8 mouse cellular contexts compared by ENCODE assay signal in genomic region chr11:93955256-93956150, GRCm38 (mm10). TPM values are rescaled to one million over a fixed set of nuclear protein-coding genes. Genes with fewer than 3 reads are reported as not detected.
A peak's percentile ranks its signal among the peaks of the same experiment; 100 is the strongest.
DNase-seq lines count a peak whose midpoint lies in the region; ATAC-seq lines count a peak whose summit lies in the region.

No protein-coding gene starts in this region.

- peaks cover 55% of the 10 kb centered on the region for H3K4me1 ChIP-seq in megakaryocyte, embryonic 14.5 days

- H3K27me3 ChIP-seq in megakaryocyte, embryonic 14.5 days (replicated peaks), result no peaks in the 10 kb centered on the region

- peak; percentile 97 to 98 for DNase-seq in adrenal gland, adult (ENCODE audit: inconsistent age in 2 of 2, low spot score in 1 of 2)
- DNase-seq in embryo, embryonic 10 days (ENCODE audit: low spot score), result peak; percentile 97
- DNase-seq in gastrocnemius, postnatal 10 days, result peak; percentile 91
- DNase-seq in left cerebral cortex, adult 9 months (ENCODE audit: low spot score in 2 of 2), result peak; percentile 66 to 86
- DNase-seq in right cerebral cortex, postnatal 10 days (ENCODE audit: low spot score in 2 of 2), result peak; percentile 95
- peak; percentile 96 for DNase-seq in urinary bladder, postnatal 14 days (ENCODE audit: low spot score)

- H3K9me3 ChIP-seq in megakaryocyte, embryonic 14.5 days, result no peaks in the 10 kb centered on the region

- peak overlapping the region; percentile 94 for H3K4me3 ChIP-seq in megakaryocyte, embryonic 14.5 days (replicated peaks)

- H3K36me3 ChIP-seq in megakaryocyte, embryonic 14.5 days (replicated peaks; ENCODE audit: low read length), result peaks cover 69% of the 10 kb centered on the region

- peak; percentile 96 for ATAC-seq in inflammation-experienced regulatory T-cells, adult 6 months

RNA-seq across cellular contexts. Expression of gene Nme2, which starts 0.6 kb away (rescaled TPM):
- 100 to 1,000 TPM; 511 to 591 TPM for total RNA-seq in gastrocnemius, postnatal 10 days (2021)
- polyA plus RNA-seq in inflammation-experienced regulatory T-cells, adult 6 months (2017; shearing (Covaris generic)), result 100 to 1,000 TPM; 104 to 381 (median 133) TPM
- 60.3 and 115 TPM in 2 replicates for polyA plus RNA-seq in megakaryocyte, embryonic 14.5 days (2012; ENCODE audit: insufficient read depth, low replicate concordance)

RNA-seq across cellular contexts. Expression of gene Gm20390, which starts 12.6 kb away (rescaled TPM):
- total RNA-seq in gastrocnemius, postnatal 10 days (2021), result 10 to 100 TPM; 30.2 to 31.3 TPM
- polyA plus RNA-seq in inflammation-experienced regulatory T-cells, adult 6 months (2017; shearing (Covaris generic)), result 100 to 1,000 TPM in 2 of 3 experiments, 10 to 100 TPM in 1; 13.2 to 293 (median 291) TPM
- polyA plus RNA-seq in megakaryocyte, embryonic 14.5 days (2012; ENCODE audit: insufficient read depth, low replicate concordance), result 38.9 and 400 TPM in 2 replicates

RNA-seq across cellular contexts. Expression of gene Nme1, which starts 12.8 kb away (rescaled TPM):
- total RNA-seq in gastrocnemius, postnatal 10 days (2021), result 10 to 100 TPM; 22.9 to 23.3 TPM
- polyA plus RNA-seq in inflammation-experienced regulatory T-cells, adult 6 months (2017; shearing (Covaris generic)), result 100 to 1,000 TPM; 137 to 236 (median 173) TPM
- polyA plus RNA-seq in megakaryocyte, embryonic 14.5 days (2012; ENCODE audit: insufficient read depth, low replicate concordance), result 9.5 and 87.1 TPM in 2 replicates

RNA-seq across cellular contexts. Expression of gene Spag9, which starts 40.4 kb away (rescaled TPM):
- 100 to 1,000 TPM; 121 to 130 TPM for total RNA-seq in gastrocnemius, postnatal 10 days (2021)
- 10 to 100 TPM; 18.6 to 21.4 (median 18.7) TPM for polyA plus RNA-seq in inflammation-experienced regulatory T-cells, adult 6 months (2017; shearing (Covaris generic))
- 2.9 and 4.5 TPM in 2 replicates for polyA plus RNA-seq in megakaryocyte, embryonic 14.5 days (2012; ENCODE audit: insufficient read depth, low replicate concordance)

Comparison
In these comparisons a context has a peak if more than half of its experiments do, and no peak if none do; other contexts are left out.
1. Peak in every context shown above with its lines: DNase-seq, ATAC-seq and H3K4me3 ChIP-seq.